ENCODE assay signal across 9 mouse cellular contexts in genomic region chr6:36896656-36897055, GRCm38 (mm10).
DNase-seq lines count a peak whose midpoint lies in the region; ATAC-seq lines count a peak whose summit lies in the region.
"Had no signal": no experiment of that assay in that cellular context is flagged by ENCODE, and none has a peak within 500 bp of the region (broad histone marks: within the 10 kb centered on the region; RNA-seq: fewer than 3 reads in every experiment).

No protein-coding gene starts in this region.

- H3K4me1 ChIP-seq in embryonic facial prominence, embryonic 14.5 days (ENCODE audit: control insufficient read depth, insufficient read depth, low read length), result peaks cover 10% of the 10 kb centered on the region

- no peak overlapping the region for H3K9ac ChIP-seq in embryonic facial prominence, embryonic 14.5 days (ENCODE audit: low read depth, low read length)

- peak overlapping the region; percentile 50 for H3K27ac ChIP-seq in embryonic facial prominence, embryonic 14.5 days (replicated peaks; ENCODE audit: low read depth, low read length)

- WGBS in embryonic facial prominence, embryonic 14.5 days, result 33% methylated on average over 2 of the region's 2 CpGs

- peak; percentile 84; the same call in 1 of the 2 replicates for ATAC-seq in embryonic facial prominence, embryonic 14.5 days (ENCODE audit: low read depth)
- ATAC-seq: midbrain, embryonic 16.5 days had no signal

- H3K9me3 ChIP-seq in embryonic facial prominence, embryonic 14.5 days (ENCODE audit: control insufficient read depth, low read length), result no peaks in the 10 kb centered on the region

- no peak overlapping the region for H3K4me2 ChIP-seq in embryonic facial prominence, embryonic 14.5 days (ENCODE audit: low read depth, low read length)

- no peaks in the 10 kb centered on the region for H3K36me3 ChIP-seq in embryonic facial prominence, embryonic 14.5 days (ENCODE audit: control insufficient read depth, insufficient read depth, low read length)

- H3K4me3 ChIP-seq in embryonic facial prominence, embryonic 14.5 days (ENCODE audit: low read depth, low read length), result no peak overlapping the region

- no peaks in the 10 kb centered on the region for H3K27me3 ChIP-seq in embryonic facial prominence, embryonic 14.5 days (replicated peaks; ENCODE audit: control insufficient read depth, insufficient read depth, low read length)

- peak; percentile 32 for DNase-seq in embryo, embryonic 10 days (ENCODE audit: low spot score)
- no peak for DNase-seq in embryo, embryonic 9.5 days (ENCODE audit: extremely low spot score)
- peak; percentile 36 for DNase-seq in 3134 (ENCODE audit: extremely low read depth, insufficient read length, low spot score)
- DNase-seq in embryonic facial prominence, embryonic 14.5 days (ENCODE audit: low spot score), result peak; percentile 75
- peak; percentile 34 for DNase-seq in heart, postnatal 4 days
- DNase-seq in gastrocnemius, adult 18-20 months (ENCODE audit: low spot score), result no peak
- no peak for DNase-seq in gastrocnemius, postnatal 25 days
- DNase-seq in layer of hippocampus, adult 11-12 months (ENCODE audit: low spot score), result no peak

Comparison
In these comparisons a context has a peak if more than half of its experiments do, and no peak if none do; other contexts are left out.
1. DNase-seq: peak in embryo, embryonic 10 days (single experiment), 3134 (single experiment), embryonic facial prominence, embryonic 14.5 days (single experiment) and heart, postnatal 4 days (single experiment); none in embryo, embryonic 9.5 days (single experiment), gastrocnemius, adult 18-20 months (single experiment), gastrocnemius, postnatal 25 days (single experiment) and layer of hippocampus, adult 11-12 months (single experiment).